ENCODE assay signal across 19 mouse cellular contexts in genomic region chr9:86020765-86021164, GRCm38 (mm10).
DNase-seq lines count a peak whose midpoint lies in the region; ATAC-seq and TF ChIP-seq lines count a peak whose summit lies in the region.
"Had no signal": no experiment of that assay in that cellular context is flagged by ENCODE, and none has a peak within 500 bp of the region (broad histone marks: within the 10 kb centered on the region; RNA-seq: fewer than 3 reads in every experiment).

No protein-coding gene starts in this region.

- H3K27me3 ChIP-seq in heart, embryonic 10.5 days (ENCODE audit: insufficient read depth, poor library complexity, severe bottlenecking): no peaks in the 10 kb centered on the region
- H3K27me3 ChIP-seq in hindbrain, embryonic 16.5 days (replicated peaks; ENCODE audit: control insufficient read depth, insufficient read depth, low read length): no peaks in the 10 kb centered on the region
- no peaks in the 10 kb centered on the region for H3K27me3 ChIP-seq in midbrain, postnatal 0 days (ENCODE audit: insufficient read depth, low read length)
- no peaks in the 10 kb centered on the region for H3K27me3 ChIP-seq in embryonic facial prominence, embryonic 10.5 days (replicated peaks; ENCODE audit: low read depth, poor library complexity, severe bottlenecking)
- H3K27me3 ChIP-seq in lung, postnatal 0 days (replicated peaks; ENCODE audit: insufficient read depth, low read length): no peaks in the 10 kb centered on the region
- H3K27me3 ChIP-seq: CH12.LX; intestine, embryonic 15.5 days; kidney, embryonic 15.5 days had no signal

- H3K4me2 ChIP-seq in hindbrain, embryonic 16.5 days (ENCODE audit: low read length): no peak overlapping the region
- H3K4me2 ChIP-seq in midbrain, postnatal 0 days (ENCODE audit: low read depth, low read length, poor library complexity, severe bottlenecking): no peak overlapping the region
- no peak overlapping the region for H3K4me2 ChIP-seq in lung, postnatal 0 days (replicated peaks; ENCODE audit: low read depth, low read length)
- H3K4me2 ChIP-seq: intestine, embryonic 15.5 days; kidney, embryonic 15.5 days; liver, embryonic 11.5 days had no signal

- TF ChIP-seq EP300 in lung, postnatal 0 days (IDR thresholded peaks at IDR 0.05): no peak

- no peak overlapping the region for H3K27ac ChIP-seq in heart, embryonic 10.5 days
- H3K27ac ChIP-seq in hindbrain, embryonic 16.5 days (ENCODE audit: low read depth, low read length): no peak overlapping the region
- H3K27ac ChIP-seq in midbrain, postnatal 0 days (ENCODE audit: low read depth, low read length): no peak overlapping the region
- no peak overlapping the region for H3K27ac ChIP-seq in embryonic facial prominence, embryonic 10.5 days (replicated peaks)
- H3K27ac ChIP-seq in lung, postnatal 0 days (ENCODE audit: low read length): no peak overlapping the region
- H3K27ac ChIP-seq: intestine, embryonic 15.5 days; kidney, embryonic 15.5 days had no signal

- no peak for TF ChIP-seq CTCF in midbrain, postnatal 0 days (IDR thresholded peaks at IDR 0.05)
- TF ChIP-seq CTCF in lung, postnatal 0 days (IDR thresholded peaks at IDR 0.05): no peak

- peak; percentile 82 for ATAC-seq in hindbrain, embryonic 16.5 days
- ATAC-seq in midbrain, postnatal 0 days (ENCODE audit: low FRiP score): peak; percentile 34; the same call in 1 of the 2 replicates
- ATAC-seq in lung, postnatal 0 days: no peak
- ATAC-seq: intestine, embryonic 15.5 days had no signal

- H3K36me3 ChIP-seq in heart, embryonic 10.5 days: no peaks in the 10 kb centered on the region
- no peaks in the 10 kb centered on the region for H3K36me3 ChIP-seq in hindbrain, embryonic 16.5 days (ENCODE audit: control insufficient read depth, insufficient read depth, low read length)
- no peaks in the 10 kb centered on the region for H3K36me3 ChIP-seq in midbrain, postnatal 0 days (ENCODE audit: insufficient read depth, low read length)
- no peaks in the 10 kb centered on the region for H3K36me3 ChIP-seq in embryonic facial prominence, embryonic 10.5 days (replicated peaks)
- no peaks in the 10 kb centered on the region for H3K36me3 ChIP-seq in lung, postnatal 0 days (ENCODE audit: insufficient read depth, low read length)
- H3K36me3 ChIP-seq: intestine, embryonic 15.5 days; kidney, embryonic 15.5 days had no signal

- no peak overlapping the region for H3K9ac ChIP-seq in hindbrain, embryonic 16.5 days (ENCODE audit: low read depth, low read length)
- no peak overlapping the region for H3K9ac ChIP-seq in midbrain, postnatal 0 days (replicated peaks; ENCODE audit: low read length, poor library complexity, severe bottlenecking)
- no peak overlapping the region for H3K9ac ChIP-seq in lung, postnatal 0 days (replicated peaks; ENCODE audit: low read depth)
- H3K9ac ChIP-seq: intestine, embryonic 15.5 days; kidney, embryonic 15.5 days had no signal

- H3K9me3 ChIP-seq in heart, embryonic 10.5 days: no peaks in the 10 kb centered on the region
- H3K9me3 ChIP-seq in hindbrain, embryonic 16.5 days (ENCODE audit: control insufficient read depth, low read length): no peaks in the 10 kb centered on the region
- H3K9me3 ChIP-seq in midbrain, postnatal 0 days (ENCODE audit: low read length): no peaks in the 10 kb centered on the region
- no peaks in the 10 kb centered on the region for H3K9me3 ChIP-seq in embryonic facial prominence, embryonic 10.5 days
- H3K9me3 ChIP-seq in lung, postnatal 0 days (ENCODE audit: low read length): no peaks in the 10 kb centered on the region
- H3K9me3 ChIP-seq: intestine, embryonic 15.5 days; kidney, embryonic 15.5 days had no signal

- no peaks in the 10 kb centered on the region for H3K4me1 ChIP-seq in heart, embryonic 10.5 days
- no peaks in the 10 kb centered on the region for H3K4me1 ChIP-seq in hindbrain, embryonic 16.5 days (ENCODE audit: control insufficient read depth, insufficient read depth, low read depth, low read length)
- no peaks in the 10 kb centered on the region for H3K4me1 ChIP-seq in midbrain, postnatal 0 days (ENCODE audit: insufficient read depth, low read length)
- H3K4me1 ChIP-seq in embryonic facial prominence, embryonic 10.5 days: no peaks in the 10 kb centered on the region
- no peaks in the 10 kb centered on the region for H3K4me1 ChIP-seq in lung, postnatal 0 days (ENCODE audit: insufficient read depth, low read depth, low read length)
- H3K4me1 ChIP-seq: intestine, embryonic 15.5 days had no signal

- H3K4me3 ChIP-seq in heart, embryonic 10.5 days: no peak overlapping the region
- H3K4me3 ChIP-seq in hindbrain, embryonic 16.5 days (ENCODE audit: low read length): no peak overlapping the region
- H3K4me3 ChIP-seq in midbrain, postnatal 0 days (ENCODE audit: low read depth, low read length): no peak overlapping the region
- H3K4me3 ChIP-seq in embryonic facial prominence, embryonic 10.5 days: no peak overlapping the region
- H3K4me3 ChIP-seq in lung, postnatal 0 days (ENCODE audit: low read depth, low read length): no peak overlapping the region
- H3K4me3 ChIP-seq: intestine, embryonic 15.5 days; kidney, embryonic 15.5 days had no signal

- 83% methylated on average over 4 of the region's 4 CpGs for WGBS in heart, embryonic 10.5 days
- WGBS in hindbrain, embryonic 16.5 days: 29% methylated on average over 4 of the region's 4 CpGs
- WGBS in midbrain, postnatal 0 days: 35% methylated on average over 4 of the region's 4 CpGs
- 87% methylated on average over 4 of the region's 4 CpGs for WGBS in embryonic facial prominence, embryonic 10.5 days
- WGBS in lung, postnatal 0 days: 81% methylated on average over 4 of the region's 4 CpGs

- peak; percentile 2 for DNase-seq in heart, adult 11 months
- no peak for DNase-seq in heart, embryonic 10.5 days (ENCODE audit: low spot score)
- peak; percentile 22 for DNase-seq in brain, embryonic 18.5 days (ENCODE audit: low read depth, low spot score)
- peak; percentile 65 for DNase-seq in midbrain, postnatal 0 days (ENCODE audit: low spot score)
- no peak for DNase-seq in embryonic facial prominence, embryonic 10.5 days (ENCODE audit: low spot score)
- DNase-seq in adrenal gland, postnatal 4 days (ENCODE audit: low spot score in 2 of 2): no peak
- DNase-seq in lung, postnatal 0 days (ENCODE audit: low spot score): no peak
- DNase-seq: adrenal gland, postnatal 25 days; cerebellum, adult 9-10 months; heart, adult 18-20 months; heart, postnatal 36 days; lung, adult 2 months; lung, postnatal 4 days; retina, postnatal 1 day had no signal

Comparison
In these comparisons a context has a peak if more than half of its experiments do, and no peak if none do; other contexts are left out.
1. DNase-seq: peak in heart, adult 11 months (single experiment), brain, embryonic 18.5 days (single experiment) and midbrain, postnatal 0 days (single experiment); none in heart, embryonic 10.5 days (single experiment), embryonic facial prominence, embryonic 10.5 days (single experiment), adrenal gland, postnatal 4 days (0 of 2) and lung, postnatal 0 days (single experiment).